Mouse (Mus musculus) left cerebral cortex, adult 2 months (tissue): ENCODE measurements around the gene Rab11fip4. TPM values are rescaled to one million over a fixed set of nuclear protein-coding genes. Genes with fewer than 3 reads are reported as not detected.

Experiments used
- DNase-seq, 2 experiments: peaks; one replicate each; pipeline ENCODE4 v3.0.0; 2021 to 2022; ENCODE audit warnings: low spot score in 2 of 2, mixed read lengths in 1 of 2; ENCODE audit errors: extremely low spot score in 1 of 2
- H3K27ac ChIP-seq: fragments of 200-600 bp; 2 replicates; pipeline ENCODE4 v1.8.1; 2022
- H3K4me3 ChIP-seq: fragments of 200-600 bp; 2 replicates; pipeline ENCODE4 v1.8.1; 2022
- CTCF ChIP-seq: fragments of 200-600 bp; IDR thresholded peaks from 2 replicates; pipeline ENCODE4 v1.8.1; 2022; ENCODE audit warnings: antibody characterized with exemption, mild to moderate bottlenecking, moderate library complexity
- intact Hi-C: fragments of 180-260 bp; cut with DNase I; formaldehyde crosslinking; loops from one replicate; pipeline ENCODE4 v1.15.1; 2025
- total RNA-seq, 2 experiments: library from RNA; stranded (reverse); gene quantifications; 2 replicates each; pipeline ENCODE4 v1.2.3; 2021

The Rab11fip4 gene
- total RNA-seq, 2 experiments from 2014 or later: 246 to 249 TPM

GRCm38 (mm10) chr11:79581257-79581656 lies 9.8 kb upstream of the Rab11fip4 start:
- Histone ChIP-seq H3K4me3 (no peak overlapping the region), H3K27ac (no peak overlapping the region)
- no peak for DNase-seq
- no peak for TF ChIP-seq CTCF
- intact Hi-C loops: no loop called here

- peak; percentile 84 for TF ChIP-seq CTCF
- Histone ChIP-seq H3K27ac (no peak overlapping the region), H3K4me3 (no peak overlapping the region)
- intact Hi-C loops: no loop called here
- peak; percentile 72 to 73 for DNase-seq
Observed at GRCm38 (mm10) chr11:79584191-79584590, 6.8 kb upstream of the Rab11fip4 start.

GRCm38 (mm10) chr11:79589317-79590075 lies 1.5 kb upstream of the Rab11fip4 start:
- intact Hi-C loops: loop anchor here (2.0 to 5.0 kb wide), 3 partner anchors 33 to 333 kb away; no protein-coding TSS in a partner anchor
- DNase-seq: peak in 1 of 2 experiments; percentile 37

GRCm38 (mm10) chr11:79591591-79591975 lies 571 bp downstream of the Rab11fip4 start:
- peak overlapping the region; percentile 95 for H3K27ac ChIP-seq
- peak; percentile 37 to 41 for DNase-seq
- TF ChIP-seq CTCF: no peak
- peak overlapping the region; percentile 76 for H3K4me3 ChIP-seq
- intact Hi-C loops: no loop called here

More at GRCm38 (mm10) chr11:79589317-79590075, 1.5 kb upstream of the Rab11fip4 start:
- Histone ChIP-seq H3K27ac (no peak overlapping the region), H3K4me3 (no peak overlapping the region)
- TF ChIP-seq CTCF: peak; percentile 28

GRCm38 (mm10) chr11:79593495-79593894 lies 2.5 kb downstream of the Rab11fip4 start:
- Histone ChIP-seq H3K27ac (peak overlapping the region; percentile 24; the same call in 1 of the 2 replicates), H3K4me3 (peak overlapping the region; percentile 76)
- TF ChIP-seq CTCF: no peak
- DNase-seq: no peak
- intact Hi-C loops: no loop called here

GRCm38 (mm10) chr11:79610454-79610853 lies 19.4 kb downstream of the Rab11fip4 start:
- Histone ChIP-seq H3K27ac (peak overlapping the region; percentile 67), H3K4me3 (no peak overlapping the region)
- intact Hi-C loops: no loop called here
- TF ChIP-seq CTCF: no peak
- no peak for DNase-seq

GRCm38 (mm10) chr11:79611011-79611666 lies 20.1 kb downstream of the Rab11fip4 start:
- no peak for DNase-seq
- no peak for TF ChIP-seq CTCF
- Histone ChIP-seq H3K27ac (peak overlapping the region; percentile 67), H3K4me3 (no peak overlapping the region)
- intact Hi-C loops: no loop called here

- DNase-seq: no peak
- TF ChIP-seq CTCF: no peak
- H3K4me3 ChIP-seq: no peak overlapping the region
- H3K27ac ChIP-seq: no peak overlapping the region
- intact Hi-C loops: no loop called here
Observed at GRCm38 (mm10) chr11:79612046-79612600, 21.1 kb downstream of the Rab11fip4 start.

- DNase-seq: no peak
- Histone ChIP-seq H3K27ac (peak overlapping the region; percentile 41; the same call in 1 of the 2 replicates), H3K4me3 (no peak overlapping the region)
- TF ChIP-seq CTCF: no peak
- intact Hi-C loops: no loop called here
Observed at GRCm38 (mm10) chr11:79613084-79613483, 22.1 kb downstream of the Rab11fip4 start.

- H3K27ac ChIP-seq: peak overlapping the region; percentile 18
- DNase-seq: no peak
- intact Hi-C loops: no loop called here
- H3K4me3 ChIP-seq: no peak overlapping the region
- TF ChIP-seq CTCF: no peak
Observed at GRCm38 (mm10) chr11:79613711-79614110, 22.7 kb downstream of the Rab11fip4 start.

- Histone ChIP-seq H3K4me3 (no peak overlapping the region), H3K27ac (no peak overlapping the region)
- TF ChIP-seq CTCF: no peak
- DNase-seq: no peak
- intact Hi-C loops: no loop called here
Observed at GRCm38 (mm10) chr11:79614880-79615279, 23.9 kb downstream of the Rab11fip4 start.

GRCm38 (mm10) chr11:79615871-79616270 lies 24.9 kb downstream of the Rab11fip4 start:
- DNase-seq: no peak

More at GRCm38 (mm10) chr11:79615871-79616270, 24.9 kb downstream of the Rab11fip4 start:
- Histone ChIP-seq H3K27ac (peak overlapping the region; percentile 47), H3K4me3 (no peak overlapping the region)
- TF ChIP-seq CTCF: no peak
- intact Hi-C loops: no loop called here
